Mouse (Mus musculus): Measurements from ENCODE around the gene Actg1.
"Not testable (repeated sequence)": the region's sequence is repeated elsewhere in the genome, so short reads cannot be mapped to it uniquely, and the experiment has no call there.

The Actg1 gene

GRCm38 (mm10) chr11:120360062-120360461, 11.7 kb upstream of the Actg1 start:
- peak; percentile 67 for DNase-seq

GRCm38 (mm10) chr11:120359391-120359790, 11.0 kb upstream of the Actg1 start:
- DNase-seq: no peak

DNA sequence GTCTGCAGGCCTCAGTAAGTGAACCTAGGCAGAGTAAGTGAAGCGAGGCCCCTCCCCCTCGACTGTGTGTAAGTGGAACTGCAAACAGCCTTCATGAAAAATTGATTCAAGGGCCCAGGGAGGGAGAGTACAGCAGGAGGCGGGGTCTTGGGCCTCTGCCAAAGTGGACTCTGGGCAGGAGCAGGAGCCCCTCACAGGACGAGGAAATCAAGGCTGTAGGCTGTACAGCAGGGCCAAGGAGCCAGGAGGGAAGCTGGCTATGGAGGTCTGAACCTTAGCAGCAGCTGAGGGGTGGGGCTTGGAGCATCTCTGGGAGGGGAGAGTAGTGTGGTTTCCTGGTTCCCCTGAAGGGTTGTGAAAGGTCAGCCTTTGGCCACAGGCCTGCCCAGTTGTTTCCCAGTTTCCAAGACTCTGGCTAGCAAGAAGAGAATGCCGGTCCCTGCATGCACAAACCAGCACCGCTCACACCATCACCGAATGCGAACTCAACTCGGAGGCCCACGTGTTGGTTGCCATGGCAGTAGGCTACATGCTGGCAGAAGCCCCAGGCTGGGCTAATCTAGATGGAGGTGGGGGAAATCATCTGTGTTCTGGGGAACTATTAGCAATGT, 9.6 kb upstream of the Actg1 start:
- DNase-seq: peak; percentile 56

GRCm38 (mm10) chr11:120356900-120357299, 8.6 kb upstream of the Actg1 start:
- no peak for DNase-seq

DNA sequence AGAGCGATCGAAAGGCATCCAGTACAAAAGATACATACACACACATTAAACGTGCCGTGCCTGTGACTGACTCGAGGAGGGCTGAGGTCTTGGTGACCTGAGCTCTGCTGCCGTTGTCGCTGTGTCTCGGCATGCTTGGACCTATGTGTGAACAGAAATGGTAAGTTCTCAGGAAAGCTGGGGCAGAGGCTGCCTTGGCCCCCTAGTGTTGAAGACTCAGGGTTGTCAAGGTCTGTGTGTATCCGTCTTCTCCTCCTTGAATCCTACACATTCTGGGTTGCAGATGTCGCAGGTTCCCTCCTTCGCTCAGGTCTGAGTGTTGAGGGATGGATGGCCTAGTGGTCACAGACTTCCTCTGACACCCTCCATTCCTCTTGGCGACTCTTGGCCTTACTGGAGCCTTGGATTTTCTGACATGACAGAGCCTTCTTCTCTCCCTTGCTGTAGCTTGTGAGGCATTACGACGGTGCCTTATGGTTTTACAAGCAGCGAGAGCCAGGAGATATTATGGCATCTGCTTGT, 8.0 kb upstream of the Actg1 start:
- no peak for DNase-seq

DNA sequence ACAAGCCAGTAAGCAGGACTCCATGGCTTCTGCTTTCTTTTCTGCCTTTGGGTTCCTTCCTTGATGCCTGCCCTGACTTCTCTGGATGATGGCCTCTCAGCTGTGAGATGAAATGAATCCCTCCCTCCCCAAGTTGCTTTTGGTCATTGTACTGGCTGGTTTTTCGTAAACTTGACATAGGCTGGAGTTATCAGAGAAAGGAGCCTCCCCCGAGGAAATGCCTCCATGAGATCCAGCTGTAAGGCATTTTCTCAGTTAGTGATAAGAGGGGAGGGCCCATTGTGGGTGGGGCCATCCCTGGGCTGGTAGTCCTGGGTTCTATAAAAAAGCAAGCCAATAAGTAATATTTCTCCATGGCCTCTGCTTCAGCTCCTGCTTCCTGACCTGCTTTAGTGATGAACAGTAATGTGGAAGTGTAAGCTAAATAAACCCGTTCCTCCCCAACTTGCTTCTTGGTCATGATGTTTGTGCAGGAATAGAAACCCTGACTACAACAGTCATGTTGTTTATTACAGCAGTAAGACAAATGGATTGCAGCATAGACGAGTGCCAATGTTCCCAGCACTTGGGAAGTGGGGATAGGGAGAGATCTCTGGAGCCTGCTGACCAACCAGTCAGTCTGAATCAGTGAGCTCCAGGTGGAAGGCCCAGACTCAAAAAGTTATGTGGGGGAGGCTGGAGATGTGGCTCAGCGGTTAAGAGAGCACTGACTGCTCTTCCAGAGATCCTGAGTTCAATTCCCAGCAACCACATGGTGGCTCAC, 7.1 kb upstream of the Actg1 start:
- DNase-seq: no peak

DNA sequence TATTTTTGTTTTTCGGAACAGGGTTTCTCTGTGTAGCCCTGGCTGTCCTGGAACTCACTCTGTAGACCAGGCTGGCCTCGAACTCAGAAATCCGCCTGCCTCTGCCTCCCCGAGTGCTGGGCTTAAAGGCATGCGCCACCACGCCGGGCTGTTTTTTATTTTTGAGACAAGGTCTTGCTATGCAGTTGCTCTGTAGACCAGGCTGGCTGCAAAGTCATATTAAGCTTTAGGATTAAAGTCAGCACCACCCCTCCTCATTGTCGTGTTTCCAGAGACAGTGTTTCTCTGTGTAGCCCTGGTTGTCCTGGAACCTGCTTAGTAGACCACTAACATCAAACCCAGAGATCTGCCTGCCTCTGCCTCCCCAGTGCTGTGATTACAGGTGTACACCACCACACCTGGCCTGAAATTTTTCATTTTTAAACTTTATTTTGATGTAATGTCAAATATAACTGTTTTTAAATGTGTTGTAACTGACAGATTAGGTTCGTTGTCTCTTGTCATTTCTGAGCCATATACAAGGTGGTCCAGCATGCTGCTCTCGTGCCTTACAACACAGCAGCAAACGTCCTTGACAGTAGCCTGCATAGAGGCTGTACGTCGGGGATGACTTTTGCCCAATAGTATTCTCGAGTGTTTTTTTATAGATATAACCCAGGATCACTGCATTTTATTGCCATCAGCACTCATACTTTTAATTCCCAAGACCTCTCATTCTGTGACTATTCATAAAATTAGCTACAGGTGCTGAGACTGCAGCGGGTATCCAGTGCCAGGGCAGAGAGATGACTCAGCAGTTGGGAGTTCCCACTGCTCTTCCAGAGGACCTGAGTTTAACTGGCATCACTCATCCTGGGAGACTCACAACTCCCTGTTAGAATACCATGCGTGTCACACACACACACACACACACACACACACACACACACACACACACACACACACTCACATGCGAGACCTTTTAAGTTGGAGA, 6.2 kb upstream of the Actg1 start:
- no peak for DNase-seq

DNA sequence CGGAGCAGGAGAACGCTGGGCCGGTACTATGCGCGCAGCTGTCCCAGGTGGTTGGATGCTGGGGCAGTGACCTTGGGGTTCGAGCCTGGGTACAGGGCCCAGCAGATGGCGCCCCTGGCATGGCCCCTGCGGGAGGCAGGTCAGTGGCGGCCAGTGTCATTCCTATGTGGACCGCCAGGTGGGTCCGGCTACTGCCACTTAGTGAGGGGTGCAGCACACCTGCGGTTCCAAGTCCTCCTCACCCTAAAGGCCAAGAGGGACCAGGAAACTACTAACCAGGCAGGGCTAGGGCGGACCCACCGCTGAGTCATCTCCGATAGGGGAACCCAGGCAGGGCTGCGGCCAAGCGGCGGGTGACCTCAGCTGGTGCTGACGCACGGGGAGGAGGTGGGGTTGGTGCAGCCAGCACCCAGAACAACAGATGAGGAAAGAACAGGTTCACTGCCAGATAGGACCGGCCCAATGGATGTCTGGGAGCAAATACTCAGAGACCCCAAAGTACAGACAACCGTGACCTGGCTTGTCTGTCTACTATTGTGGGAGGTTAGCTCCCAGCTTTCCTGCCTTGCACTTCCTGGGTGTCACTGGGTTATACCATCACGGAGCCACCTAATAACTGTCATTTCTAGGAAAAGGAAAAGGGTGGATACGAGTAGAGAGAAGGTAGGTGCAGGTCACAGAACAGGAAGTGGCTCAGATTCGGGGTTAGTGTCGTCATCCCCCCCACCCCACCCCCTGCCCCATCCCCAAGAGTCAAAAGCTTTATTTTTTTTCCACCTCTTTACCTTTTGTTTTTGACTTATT, 5.4 kb upstream of the Actg1 start:
- peak; percentile 92 for DNase-seq

GRCm38 (mm10) chr11:120352571-120353290, 4.4 kb upstream of the Actg1 start:
- DNase-seq: no peak

- DNase-seq: not testable (repeated sequence)
Measured at GRCm38 (mm10) chr11:120352093-120352350, 3.7 kb upstream of the Actg1 start.

- DNase-seq: peak; percentile 53
Measured at GRCm38 (mm10) chr11:120351250-120352092, 3.1 kb upstream of the Actg1 start.

DNA sequence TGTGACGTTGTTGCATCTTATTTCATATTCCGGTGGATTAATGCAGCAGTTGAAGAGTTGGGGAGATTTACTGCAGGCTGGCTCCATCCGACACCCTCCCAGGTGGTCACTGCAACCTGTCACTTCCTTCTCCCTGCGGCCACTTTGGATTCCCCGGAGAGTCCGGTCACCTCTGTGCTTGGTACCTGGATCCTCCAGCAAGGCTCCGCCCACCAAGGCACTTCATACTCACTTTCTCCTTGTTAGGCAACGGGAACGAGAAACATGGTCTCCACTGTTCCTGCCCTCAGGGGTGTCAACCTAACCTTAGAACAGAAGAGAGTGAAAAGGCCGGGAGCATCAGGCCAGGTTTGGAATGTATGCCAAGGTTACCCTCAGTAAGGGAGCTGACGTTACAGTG, 2.4 kb upstream of the Actg1 start:
- DNase-seq: peak; percentile 71

GRCm38 (mm10) chr11:120349986-120350702, 1.8 kb upstream of the Actg1 start:
- peak; percentile 94 for DNase-seq

- peak; percentile 84 for DNase-seq
Measured at GRCm38 (mm10) chr11:120349371-120349985, 1.1 kb upstream of the Actg1 start.

- peak; percentile 80 for DNase-seq
Measured at GRCm38 (mm10) chr11:120348684-120349370, 485 bp upstream of the Actg1 start.

DNA sequence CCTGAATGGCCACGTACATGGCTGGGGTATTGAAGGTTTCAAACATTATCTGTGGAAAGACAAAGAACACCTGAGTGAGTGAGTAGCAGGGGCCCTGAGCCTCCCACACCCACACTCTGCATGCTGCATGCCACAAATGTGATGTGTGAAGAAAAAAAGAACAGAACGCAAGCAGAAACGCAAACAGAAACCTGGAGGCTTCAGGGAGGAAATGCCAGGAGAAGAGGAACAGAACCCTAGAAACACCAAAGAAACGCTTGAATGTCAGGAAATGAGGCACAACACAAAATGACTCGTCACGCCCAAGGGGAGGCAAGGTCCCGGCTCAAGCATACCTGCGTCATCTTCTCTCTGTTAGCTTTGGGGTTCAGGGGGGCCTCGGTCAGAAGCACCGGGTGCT, 1.0 kb downstream of the Actg1 start:
- no peak for DNase-seq

DNA sequence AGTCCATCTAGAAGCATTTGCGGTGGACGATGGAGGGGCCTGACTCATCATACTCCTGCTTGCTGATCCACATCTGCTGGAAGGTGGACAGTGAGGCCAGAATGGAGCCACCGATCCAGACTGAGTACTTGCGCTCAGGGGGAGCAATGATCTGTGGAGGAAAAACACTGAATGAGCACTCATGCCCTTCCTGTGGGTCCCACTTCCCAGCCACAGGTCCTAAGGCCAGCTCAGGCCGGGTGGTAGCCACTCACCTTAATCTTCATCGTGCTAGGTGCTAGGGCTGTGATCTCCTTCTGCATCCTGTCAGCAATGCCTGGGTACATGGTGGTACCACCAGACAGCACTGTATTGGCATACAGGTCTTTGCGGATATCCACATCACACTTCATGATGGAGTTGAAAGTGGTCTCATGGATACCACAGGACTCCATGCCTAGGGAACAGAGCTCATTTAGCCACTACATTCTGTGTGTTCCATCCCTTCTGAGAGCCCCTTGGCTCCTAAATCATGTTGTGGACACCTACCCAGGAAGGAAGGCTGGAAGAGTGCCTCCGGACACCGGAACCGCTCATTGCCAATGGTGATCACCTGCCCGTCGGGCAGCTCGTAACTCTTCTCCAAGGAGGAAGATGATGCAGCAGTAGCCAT, 1.8 kb downstream of the Actg1 start:
- DNase-seq: not testable (repeated sequence)

- no peak for DNase-seq
Measured at GRCm38 (mm10) chr11:120345067-120345681, 3.2 kb downstream of the Actg1 start.
